Mouse (Mus musculus) MEL (cell line): ENCODE measurements around the gene Mfap2. TPM values are rescaled to one million over a fixed set of nuclear protein-coding genes. Genes with fewer than 3 reads are reported as not detected.
A peak's percentile ranks its signal among the peaks of the same experiment; 100 is the strongest.

Experiments
- DNase-seq: peaks from one replicate; pipeline ENCODE4 v3.0.0; 2011; ENCODE audit warnings: low read depth, low spot score
- H3K27ac ChIP-seq: 2 replicates; pipeline ENCODE4 v1.5.1; 2012; ENCODE audit warnings: low read depth, mild to moderate bottlenecking, control low read depth, low read length, moderate library complexity; ENCODE audit not compliant: control insufficient read depth
- H3K27me3 ChIP-seq, 2 experiments: fragments of 150-350 bp in 1 of 2; sonication (generic) in 1 of 2; 2 replicates each; pipeline ENCODE4 v1.6.1; 2012; ENCODE audit warnings: low read length in 2 of 2, mild to moderate bottlenecking in 2 of 2, improper control_type of control experiment in 1 of 2, moderate library complexity in 1 of 2; ENCODE audit not compliant: insufficient read depth in 2 of 2, control insufficient read depth in 1 of 2
- H3K36me3 ChIP-seq, 2 experiments: 2 replicates each; pipeline ENCODE4 v1.6.1; 2012 to 2014; ENCODE audit warnings: low read length in 2 of 2, improper control_type of control experiment in 1 of 2, inconsistent platforms in 1 of 2, mild to moderate bottlenecking in 1 of 2; ENCODE audit not compliant: insufficient read depth in 2 of 2, control insufficient read depth in 1 of 2
- H3K4me1 ChIP-seq, 2 experiments: fragments of 150-350 bp in 1 of 2; sonication (generic) in 1 of 2; 2 replicates each; pipeline ENCODE4 v1.6.1; 2012; ENCODE audit warnings: low read length in 2 of 2, improper control_type of control experiment in 1 of 2, mild to moderate bottlenecking in 1 of 2; ENCODE audit not compliant: insufficient read depth in 2 of 2, control insufficient read depth in 1 of 2
- H3K4me3 ChIP-seq, 2 experiments: fragments of 150-350 bp in 1 of 2; sonication (generic) in 1 of 2; 2 replicates each; pipeline ENCODE4 v1.5.1; 2012; ENCODE audit warnings: low read depth in 2 of 2, low read length in 2 of 2, mild to moderate bottlenecking in 2 of 2, moderate library complexity in 2 of 2, control low read depth in 1 of 2, improper control_type of control experiment in 1 of 2; ENCODE audit not compliant: control insufficient read depth in 1 of 2, insufficient read depth in 1 of 2
- H3K79me2 ChIP-seq: 2 replicates; pipeline ENCODE4 v1.6.1; 2012; ENCODE audit warnings: mild to moderate bottlenecking, low read length, moderate library complexity; ENCODE audit not compliant: control insufficient read depth, poor library complexity, insufficient read depth
- H3K9ac ChIP-seq: 2 replicates; pipeline ENCODE4 v1.6.1; 2012; ENCODE audit warnings: low read depth, mild to moderate bottlenecking, control low read depth, low read length, moderate library complexity; ENCODE audit not compliant: control insufficient read depth, poor library complexity, severe bottlenecking
- H3K9me3 ChIP-seq: fragments of 150-350 bp; sonication (generic); replicated peaks from 2 replicates; pipeline ENCODE4 v1.6.1; 2012; ENCODE audit warnings: mild to moderate bottlenecking, low read length, improper control_type of control experiment, moderate library complexity; ENCODE audit not compliant: insufficient read depth
- BHLHE40 ChIP-seq: IDR thresholded peaks from 2 replicates; pipeline ENCODE4 v1.6.1; 2012; ENCODE audit warnings: low read depth, mild to moderate bottlenecking, inconsistent platforms, low read length, improper control_type of control experiment, borderline replicate concordance
- CHD2 ChIP-seq: IDR thresholded peaks from 2 replicates; pipeline ENCODE4 v1.6.1; 2011; ENCODE audit warnings: low read length, improper control_type of control experiment
- CTCF ChIP-seq, 3 experiments: IDR thresholded peaks in 2 of 3; conservative IDR thresholded peaks in 1 of 3; 2 replicates each; pipeline ENCODE4 v1.5.1; 2011 to 2012; ENCODE audit warnings: low read length in 3 of 3, low read depth in 2 of 3, mild to moderate bottlenecking in 2 of 3, improper control_type of control experiment in 1 of 3, inconsistent platforms in 1 of 3, mixed read lengths in 1 of 3, moderate library complexity in 1 of 3; ENCODE audit not compliant: control insufficient read depth in 1 of 3, insufficient read depth in 1 of 3, poor library complexity in 1 of 3, severe bottlenecking in 1 of 3
- ELF1 ChIP-seq: IDR thresholded peaks from 2 replicates; pipeline ENCODE4 v1.6.1; 2014; ENCODE audit warnings: low read depth, mild to moderate bottlenecking, inconsistent platforms, low read length, improper control_type of control experiment, moderate library complexity
- GABPA ChIP-seq: IDR thresholded peaks from 2 replicates; pipeline ENCODE4 v1.6.1; 2012; ENCODE audit warnings: low read depth, mild to moderate bottlenecking, inconsistent platforms, low read length, improper control_type of control experiment, moderate library complexity
- JUND ChIP-seq: IDR thresholded peaks from 2 replicates; pipeline ENCODE4 v1.6.1; 2011; ENCODE audit warnings: low read depth, mild to moderate bottlenecking, improper control_type of control experiment, low read length
- MAX ChIP-seq: IDR thresholded peaks from 2 replicates; pipeline ENCODE4 v1.6.1; 2011; ENCODE audit warnings: low read length, improper control_type of control experiment
- MAZ ChIP-seq: IDR thresholded peaks from 2 replicates; pipeline ENCODE4 v1.6.1; 2012; ENCODE audit warnings: low read depth, mild to moderate bottlenecking, inconsistent platforms, low read length, improper control_type of control experiment
- MYB ChIP-seq: IDR thresholded peaks from 2 replicates; pipeline ENCODE4 v1.6.1; 2011; ENCODE audit warnings: mild to moderate bottlenecking, low read depth, low read length, improper control_type of control experiment
- NELFE ChIP-seq: IDR thresholded peaks from 2 replicates; pipeline ENCODE4 v1.6.1; 2011; ENCODE audit warnings: low read depth, low read length, improper control_type of control experiment
- NRF1 ChIP-seq: IDR thresholded peaks from 2 replicates; pipeline ENCODE4 v1.6.1; 2014; ENCODE audit warnings: low read depth, mild to moderate bottlenecking, inconsistent platforms, low read length, improper control_type of control experiment, moderate library complexity; ENCODE audit not compliant: poor library complexity, insufficient read depth, severe bottlenecking
- POLR2AphosphoS5 ChIP-seq: IDR thresholded peaks from 2 replicates; pipeline ENCODE4 v1.6.1; 2012; ENCODE audit warnings: low read depth, borderline replicate concordance, mild to moderate bottlenecking, inconsistent platforms, low read length, moderate library complexity, mixed read lengths
- RAD21 ChIP-seq: IDR thresholded peaks from 2 replicates; pipeline ENCODE4 v1.6.1; 2011; ENCODE audit warnings: mild to moderate bottlenecking, low read depth, low read length, improper control_type of control experiment
- RCOR1 ChIP-seq: IDR thresholded peaks from 2 replicates; pipeline ENCODE4 v1.6.1; 2012; ENCODE audit warnings: low read depth, mild to moderate bottlenecking, inconsistent platforms, low read length, improper control_type of control experiment
- SIN3A ChIP-seq: IDR thresholded peaks from 2 replicates; pipeline ENCODE4 v1.6.1; 2012; ENCODE audit warnings: low read length, improper control_type of control experiment, inconsistent platforms
- TAL1 ChIP-seq: IDR thresholded peaks from 2 replicates; pipeline ENCODE4 v1.6.1; 2012; ENCODE audit warnings: mild to moderate bottlenecking, inconsistent platforms, low read length, moderate library complexity, mixed read lengths
- TBP ChIP-seq: IDR thresholded peaks from 2 replicates; pipeline ENCODE4 v1.8.0; 2011; ENCODE audit warnings: low read depth, low read length, improper control_type of control experiment
- USF2 ChIP-seq, 2 experiments: IDR thresholded peaks; 2 replicates each; pipeline ENCODE4 v1.6.1; 2011 to 2012; ENCODE audit warnings: improper control_type of control experiment in 2 of 2, low read length in 2 of 2, borderline replicate concordance in 1 of 2, inconsistent platforms in 1 of 2, low read depth in 1 of 2, mild to moderate bottlenecking in 1 of 2; ENCODE audit not compliant: insufficient read depth in 1 of 2
- ZC3H11A ChIP-seq: IDR thresholded peaks from 2 replicates; pipeline ENCODE4 v1.6.1; 2012; ENCODE audit warnings: low read depth, mild to moderate bottlenecking, inconsistent platforms, low read length, improper control_type of control experiment
- ZMIZ1 ChIP-seq: IDR thresholded peaks from 2 replicates; pipeline ENCODE4 v1.6.1; 2012; ENCODE audit warnings: low read depth, mild to moderate bottlenecking, inconsistent platforms, low read length, improper control_type of control experiment, moderate library complexity
- ZNF384 ChIP-seq: IDR thresholded peaks from 2 replicates; pipeline ENCODE4 v1.6.1; 2012; ENCODE audit warnings: low read depth, mild to moderate bottlenecking, inconsistent platforms, low read length, improper control_type of control experiment
- polyA plus RNA-seq, 2 experiments: library from polyadenylated mRNA; stranded (reverse) in 1 of 2; unstranded in 1 of 2; fragments of >175 nt in 1 of 2; fragments of >200 nt in 1 of 2; gene quantifications; 2 replicates each; pipeline versions ENCODE4 v1.2.1 to v1.2.4; 2012; ENCODE audit warnings: low replicate concordance in 2 of 2, low read depth in 1 of 2; ENCODE audit not compliant: insufficient read length in 2 of 2, insufficient read depth in 1 of 2, missing spikeins in 1 of 2
- total RNA-seq: library from RNA; depleted of rRNA; stranded (reverse); fragments of 300-350 nt; gene quantifications from 2 replicates; pipeline ENCODE4 v1.2.3, GENCODE M21; 2012

Gene Mfap2
- total and polyA plus RNA-seq, 3 experiments = not detected

- TF ChIP-seq ZC3H11A (no peak), TBP (no peak), CHD2 (no peak)
These were observed 42.9 kb downstream of the Mfap2 start (continued) for GRCm38 (mm10) chr4:141053138-141053537.

GRCm38 (mm10) chr4:141053568-141054161 is 43.4 kb downstream of the Mfap2 start:
- no peak for TF ChIP-seq NRF1
- no peak for DNase-seq
- Histone ChIP-seq H3K9ac (no peak overlapping the region), H3K9me3 (no peaks in the 10 kb centered on the region), H3K4me1 (no peaks in the 10 kb centered on the region), H3K4me3 (no peak overlapping the region), H3K36me3 (no peaks in the 10 kb centered on the region), H3K27me3 (no peaks in the 10 kb centered on the region), H3K27ac (no peak overlapping the region), H3K79me2 (no peaks in the 10 kb centered on the region)

- H3K9ac ChIP-seq = no peak overlapping the region
- H3K4me3 ChIP-seq = no peak overlapping the region
- H3K9me3 ChIP-seq = no peaks in the 10 kb centered on the region
- H3K79me2 ChIP-seq = no peaks in the 10 kb centered on the region
- DNase-seq = no peak
- H3K27me3 ChIP-seq = no peaks in the 10 kb centered on the region
- no peak overlapping the region for H3K27ac ChIP-seq
- 0 out of 4 replicates have a peak, but pooled peaks cover 0 to 2% of the 10 kb centered on the region in 2 experiments for H3K4me1 ChIP-seq
- TF ChIP-seq NELFE = no peak
- TF ChIP-seq CTCF (IDR thresholded peaks at IDR 0.05 in 2 of 3, conservative IDR thresholded peaks at IDR 0.05 in 1 of 3; ENCODE audit: control insufficient read depth in 1 of 3, insufficient read depth in 1 of 3, low read depth in 2 of 3, low read length in 3 of 3, poor library complexity in 1 of 3, severe bottlenecking in 1 of 3) = peak; percentile 17 to 23 (median 20); a peak in 3 of 6 replicates
- TF ChIP-seq, all 39 proteins: peak for 1
- 0 out of 4 replicates have a peak, but pooled peaks cover 0 to 3% of the 10 kb centered on the region in 2 experiments for H3K36me3 ChIP-seq
These were observed 46.8 kb downstream of the Mfap2 start for GRCm38 (mm10) chr4:141056970-141057369.

- no peaks in the 10 kb centered on the region for H3K27me3 ChIP-seq
- H3K27ac ChIP-seq = no peak overlapping the region
- 0 out of 4 replicates have a peak, but pooled peaks cover 0 to 3% of the 10 kb centered on the region in 2 experiments for H3K36me3 ChIP-seq
- H3K9ac ChIP-seq = no peak overlapping the region
- no peaks in the 10 kb centered on the region for H3K9me3 ChIP-seq
- no peak for DNase-seq
- H3K79me2 ChIP-seq = no peaks in the 10 kb centered on the region
- no peak overlapping the region for H3K4me3 ChIP-seq
- H3K4me1 ChIP-seq = 0 out of 4 replicates have a peak, but pooled peaks cover 0 to 2% of the 10 kb centered on the region in 2 experiments
- no peak for TF ChIP-seq TAL1
- no peak for TF ChIP-seq MYB
- no peak for TF ChIP-seq ZMIZ1
- TF ChIP-seq ZC3H11A = no peak
- TF ChIP-seq NRF1 = no peak
- TF ChIP-seq POLR2AphosphoS5 = no peak
- no peak for TF ChIP-seq SIN3A
- TF ChIP-seq RAD21 = no peak
- no peak for TF ChIP-seq ELF1
- no peak for TF ChIP-seq MAZ
- TF ChIP-seq ZNF384 = no peak
- no peak for TF ChIP-seq BHLHE40
- TF ChIP-seq USF2 (IDR thresholded peaks at IDR 0.05; ENCODE audit: borderline replicate concordance in 1 of 2, insufficient read depth in 1 of 2, low read depth in 1 of 2, low read length in 2 of 2) = no peak
- TF ChIP-seq GABPA = no peak
- no peak for TF ChIP-seq JUND
- TF ChIP-seq RCOR1 = no peak
- TF ChIP-seq MAX = no peak
These were observed 48.6 kb downstream of the Mfap2 start for GRCm38 (mm10) chr4:141058835-141059234.
